Mouse (Mus musculus) retina, postnatal 1 day (tissue): ENCODE measurements around the gene Fbp1.
"Not testable (repeated sequence)": the region's sequence is repeated elsewhere in the genome, so short reads cannot be mapped to it uniquely, and the experiment has no call there.

Experiments used
- DNase-seq: peaks from one replicate; pipeline ENCODE4 v3.0.0-alpha.2; 2012

Fbp1 gene

DNA sequence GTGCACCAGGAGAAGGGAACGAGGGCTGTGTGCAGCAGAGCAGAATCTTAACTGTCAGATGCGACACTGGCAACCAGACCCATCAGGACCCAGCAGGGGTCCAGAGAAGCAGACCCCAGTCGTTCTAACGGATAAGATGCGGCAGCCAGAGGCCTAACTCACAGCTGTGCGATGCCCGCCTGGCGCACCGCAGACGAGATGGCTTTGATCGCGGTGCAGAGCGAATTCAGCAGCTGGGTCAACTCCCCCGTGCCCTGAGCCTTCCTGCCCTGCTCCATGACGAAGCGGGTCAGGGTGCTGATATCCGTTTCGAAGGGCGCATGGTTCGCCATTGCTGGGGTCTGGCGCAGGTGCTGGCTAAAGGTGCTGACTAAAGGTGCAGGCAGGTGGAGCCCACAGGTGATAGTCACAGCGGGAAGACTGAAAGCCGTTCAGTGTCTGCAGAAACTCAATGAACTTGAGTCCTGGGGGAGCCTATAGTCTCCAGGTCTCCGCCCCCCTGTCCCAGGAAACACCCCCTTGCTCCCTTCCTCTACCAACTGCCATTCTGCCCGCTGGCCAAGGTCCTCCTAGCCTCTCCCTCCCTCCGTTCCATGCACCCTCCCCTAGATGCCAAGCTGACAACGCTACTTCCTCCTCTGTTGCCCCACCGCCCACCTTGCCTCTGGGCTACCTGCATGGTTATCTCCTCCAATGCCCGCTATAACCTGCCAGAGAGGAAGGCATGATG is at the start of gene Fbp1:
Gene Fbp1 (minus strand): TSS at position 571 of the 730 bp plus-strand sequence.
- peak; percentile 49 for DNase-seq

DNA sequence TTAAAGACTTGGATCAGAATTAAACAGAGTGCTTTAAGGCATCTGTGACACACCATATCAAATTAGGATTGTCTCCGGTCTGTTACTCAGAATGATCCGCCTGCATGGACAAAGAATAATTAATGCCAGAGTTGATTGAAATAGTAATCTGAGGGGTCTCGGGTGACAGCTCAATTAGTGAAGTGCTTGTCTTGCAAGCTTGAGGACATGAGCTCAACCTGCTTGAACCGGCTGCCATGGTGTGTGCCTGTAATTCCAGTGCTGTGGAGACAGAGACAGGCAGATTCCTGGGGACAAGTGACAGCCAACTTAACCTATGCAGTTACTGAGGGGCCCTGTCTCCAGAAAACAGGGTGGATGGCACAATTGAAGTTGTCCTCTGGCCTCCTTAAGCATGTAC is 44.4 kb upstream of the Fbp1 start:
- peak; percentile 43 for DNase-seq

- peak; percentile 60 for DNase-seq
Measured at GRCm38 (mm10) chr13:62929766-62930389, 41.8 kb upstream of the Fbp1 start.

GRCm38 (mm10) chr13:62929144-62929543 is 41.1 kb upstream of the Fbp1 start:
- DNase-seq = not testable (repeated sequence)

- DNase-seq = no peak
Measured at GRCm38 (mm10) chr13:62927470-62927869, 39.4 kb upstream of the Fbp1 start.

DNA sequence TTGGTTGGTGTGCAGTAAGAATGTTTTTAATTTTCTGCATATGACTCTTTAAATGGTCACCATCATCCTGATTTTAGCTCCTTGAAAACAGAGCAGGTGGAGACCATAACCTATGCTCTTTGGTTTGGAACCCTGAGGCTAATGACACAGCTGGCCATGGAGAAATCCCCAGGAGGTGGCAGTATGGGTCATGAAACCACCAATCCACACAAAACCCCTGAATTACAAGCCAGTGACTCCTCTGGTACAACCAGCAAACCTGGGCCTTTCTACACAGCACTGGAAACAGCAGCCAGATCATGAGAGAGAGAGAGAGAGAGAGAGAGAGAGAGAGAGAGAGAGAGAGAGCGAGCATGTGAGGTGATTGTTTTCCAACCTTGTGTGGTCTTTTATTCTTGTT is 38.4 kb upstream of the Fbp1 start:
- peak; percentile 54 for DNase-seq

- DNase-seq = no peak
Measured at GRCm38 (mm10) chr13:62923182-62923581, 35.1 kb upstream of the Fbp1 start.

GRCm38 (mm10) chr13:62922645-62923044 is 34.6 kb upstream of the Fbp1 start:
- DNase-seq = no peak

- DNase-seq = peak; percentile 72
Measured at GRCm38 (mm10) chr13:62919647-62920341, 31.7 kb upstream of the Fbp1 start.

GRCm38 (mm10) chr13:62917416-62918110 is 29.5 kb upstream of the Fbp1 start:
- DNase-seq = no peak

GRCm38 (mm10) chr13:62916675-62917074 is 28.6 kb upstream of the Fbp1 start:
- no peak for DNase-seq

GRCm38 (mm10) chr13:62911575-62911974 is 23.5 kb upstream of the Fbp1 start:
- DNase-seq = no peak

DNA sequence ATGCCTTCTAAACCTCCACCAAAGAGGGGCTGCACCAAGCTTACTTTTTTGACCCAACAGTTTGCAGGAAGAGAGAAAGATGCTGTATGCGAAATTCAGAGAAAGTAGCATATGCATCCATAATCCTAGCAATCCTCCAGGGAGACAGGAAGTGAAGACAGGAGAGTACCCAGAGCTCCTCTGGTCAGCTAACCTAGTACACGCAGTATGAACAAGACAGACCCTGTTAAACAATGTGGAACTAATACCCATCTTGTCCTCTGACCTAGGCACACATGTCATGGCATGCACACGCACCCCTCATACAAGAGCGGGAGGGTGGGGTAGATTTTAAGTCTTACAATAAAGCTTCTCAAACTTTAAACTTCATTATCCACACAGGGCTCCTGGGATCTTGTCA is 22.1 kb upstream of the Fbp1 start:
- DNase-seq = no peak

- no peak for DNase-seq
Measured at GRCm38 (mm10) chr13:62909776-62910175, 21.7 kb upstream of the Fbp1 start.

GRCm38 (mm10) chr13:62908163-62908559 is 20.1 kb upstream of the Fbp1 start:
- DNase-seq = peak; percentile 54

DNA sequence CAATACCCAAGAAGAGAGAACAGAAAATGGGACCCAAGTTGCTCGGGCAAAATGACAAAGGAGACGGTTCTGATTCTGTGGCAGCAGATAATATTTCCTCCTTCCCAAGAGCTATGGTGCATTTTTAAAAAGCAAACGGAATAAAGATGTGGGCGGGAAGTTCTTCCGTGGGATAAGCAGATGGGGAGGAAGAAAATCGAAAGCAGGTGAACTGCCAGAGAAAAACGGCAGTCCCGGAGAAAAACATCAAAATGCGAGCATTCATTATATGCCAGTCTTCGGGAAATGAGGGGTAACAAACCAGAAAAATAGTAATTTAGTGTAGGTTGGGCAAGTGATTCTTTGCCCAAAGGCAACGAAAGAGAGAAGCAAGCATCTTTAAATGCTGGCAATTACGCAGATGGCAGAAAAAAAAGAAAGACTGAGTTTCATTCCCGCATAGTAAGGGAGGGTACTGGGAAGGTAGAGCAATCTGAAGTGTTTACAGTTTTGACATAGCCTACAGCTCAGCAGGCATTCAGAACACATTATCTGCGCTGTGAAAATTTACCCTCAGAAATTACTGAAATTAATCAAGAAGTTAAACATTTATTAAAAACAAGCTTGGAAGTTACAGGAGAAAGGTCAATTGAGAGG is 19.6 kb upstream of the Fbp1 start:
- no peak for DNase-seq

GRCm38 (mm10) chr13:62901139-62901538 is 13.1 kb upstream of the Fbp1 start:
- DNase-seq = no peak

DNA sequence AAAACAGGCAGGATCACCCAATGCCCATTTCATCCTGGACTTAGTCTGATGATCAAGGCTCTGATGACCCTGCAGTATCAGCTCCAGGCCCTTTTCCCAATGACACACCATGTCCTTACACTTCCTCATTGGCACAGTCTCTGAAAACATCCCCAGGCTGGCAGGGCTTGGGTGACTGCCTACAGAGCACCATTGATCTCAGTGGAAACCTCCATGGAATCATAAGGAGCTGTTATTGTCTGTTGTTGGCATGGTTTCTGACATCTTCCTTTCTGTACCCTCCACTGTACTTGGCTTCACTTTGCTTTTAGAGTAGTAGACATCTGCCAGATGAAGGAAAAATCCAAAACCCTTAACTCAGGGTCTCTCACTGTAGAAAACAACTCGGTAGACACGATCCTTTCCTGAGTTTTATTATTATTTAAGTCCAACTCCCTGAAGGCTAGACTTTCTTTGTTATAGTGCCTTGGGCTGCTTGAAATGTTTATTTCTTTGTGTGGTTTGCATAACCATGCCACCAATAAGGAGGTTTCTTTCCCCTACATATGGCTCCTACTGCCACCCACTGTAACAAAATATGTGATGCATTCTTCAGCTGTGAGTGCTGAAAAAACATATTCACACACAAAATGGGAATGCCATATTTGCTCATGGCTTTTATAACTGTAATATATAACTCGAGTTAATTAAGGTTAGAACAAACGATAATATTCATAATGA is 10.0 kb upstream of the Fbp1 start:
- DNase-seq = no peak

DNA sequence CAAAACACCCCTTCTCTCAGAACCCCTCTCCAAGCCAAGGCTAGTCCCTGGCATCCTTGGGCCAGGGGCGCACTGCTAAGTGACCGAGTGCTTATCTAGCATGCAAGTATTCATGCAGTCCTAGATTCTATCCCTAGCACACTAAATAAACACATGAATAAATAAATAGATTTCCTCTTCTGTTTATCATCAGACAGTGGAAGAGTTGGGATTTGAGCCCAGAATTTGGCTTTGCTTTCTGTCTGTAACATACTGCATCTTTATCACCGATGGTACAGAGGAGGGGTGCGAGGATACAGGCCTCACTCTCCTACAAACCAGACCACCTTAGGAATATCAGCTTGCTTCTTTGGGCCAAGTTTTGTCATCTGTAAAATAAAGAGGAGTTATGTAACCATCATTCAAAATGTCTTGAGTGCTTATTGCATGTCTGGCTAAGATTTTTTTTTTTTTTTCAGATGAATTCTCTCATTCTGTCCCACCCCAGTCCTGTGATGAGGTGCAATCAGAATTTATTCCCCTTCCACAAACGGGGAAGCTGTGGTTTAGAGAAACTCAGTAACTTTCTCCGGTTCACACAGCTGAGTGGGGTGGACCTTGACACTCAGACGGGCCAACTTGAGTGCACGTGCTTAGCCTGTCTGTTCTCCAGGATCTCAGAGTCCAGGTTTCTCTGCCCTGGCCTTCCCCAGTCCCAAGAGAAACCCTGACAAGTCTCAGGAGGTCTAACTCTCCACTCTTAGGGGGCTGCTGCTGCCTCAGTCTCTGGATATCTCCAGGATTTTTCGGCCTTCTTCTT is 5.2 kb upstream of the Fbp1 start:
- DNase-seq = no peak

GRCm38 (mm10) chr13:62889311-62889710 is 1.2 kb upstream of the Fbp1 start:
- DNase-seq = no peak

DNA sequence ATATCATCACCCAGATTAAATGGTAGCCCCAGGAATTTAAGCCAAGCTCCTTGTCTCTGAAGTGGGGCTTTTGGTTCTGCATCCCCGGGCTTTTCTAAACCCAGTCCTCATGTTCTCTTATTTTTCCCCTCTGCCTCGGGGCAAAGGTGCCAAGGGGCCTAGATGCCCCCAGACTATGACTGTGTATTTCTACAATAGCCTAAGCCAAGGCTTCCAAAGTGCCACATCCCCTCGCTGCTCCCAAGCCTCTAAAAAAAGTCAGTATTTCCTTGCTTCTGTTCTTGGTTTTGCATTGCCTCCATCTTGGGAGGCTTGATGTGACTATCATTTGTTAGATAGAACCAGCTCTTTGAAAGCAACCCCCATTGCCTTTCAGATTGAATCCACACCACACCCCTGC is 3.5 kb downstream of the Fbp1 start:
- DNase-seq = no peak
